Mouse (Mus musculus): ENCODE data around the gene Lurap1l.

Lurap1l gene

DNA sequence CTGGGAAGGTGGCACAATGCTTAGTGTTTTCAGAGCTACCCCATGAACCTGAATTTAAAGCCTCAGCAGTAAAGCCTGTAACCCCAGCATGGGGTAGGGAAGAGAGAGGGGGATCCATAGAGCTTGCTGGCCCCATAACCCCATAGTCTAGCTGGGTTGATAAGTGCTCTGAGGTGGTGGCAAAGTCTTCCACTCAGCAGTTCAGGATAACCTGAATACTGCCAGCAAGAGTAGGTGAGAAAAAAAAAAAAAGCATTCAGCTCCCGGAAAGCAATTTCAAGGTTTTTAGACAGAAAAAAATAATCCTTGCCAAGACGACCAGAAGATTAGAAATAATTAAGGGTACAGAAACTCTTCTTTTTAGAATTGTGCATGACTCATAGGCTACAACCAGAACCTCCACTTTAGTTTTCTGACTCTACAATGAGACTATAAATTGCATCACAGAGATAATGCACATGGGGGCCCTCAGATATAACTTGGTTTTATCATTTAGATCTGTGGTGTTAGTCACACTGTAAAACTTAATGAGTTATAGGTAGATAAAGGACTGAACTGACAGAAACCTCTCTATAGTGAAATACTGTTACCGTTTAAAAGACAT, 8.2 kb downstream of the Lurap1l start:
- DNase-seq = no peak

GRCm38 (mm10) chr4:80919217-80919867, 8.9 kb downstream of the Lurap1l start:
- no peak for DNase-seq

DNA sequence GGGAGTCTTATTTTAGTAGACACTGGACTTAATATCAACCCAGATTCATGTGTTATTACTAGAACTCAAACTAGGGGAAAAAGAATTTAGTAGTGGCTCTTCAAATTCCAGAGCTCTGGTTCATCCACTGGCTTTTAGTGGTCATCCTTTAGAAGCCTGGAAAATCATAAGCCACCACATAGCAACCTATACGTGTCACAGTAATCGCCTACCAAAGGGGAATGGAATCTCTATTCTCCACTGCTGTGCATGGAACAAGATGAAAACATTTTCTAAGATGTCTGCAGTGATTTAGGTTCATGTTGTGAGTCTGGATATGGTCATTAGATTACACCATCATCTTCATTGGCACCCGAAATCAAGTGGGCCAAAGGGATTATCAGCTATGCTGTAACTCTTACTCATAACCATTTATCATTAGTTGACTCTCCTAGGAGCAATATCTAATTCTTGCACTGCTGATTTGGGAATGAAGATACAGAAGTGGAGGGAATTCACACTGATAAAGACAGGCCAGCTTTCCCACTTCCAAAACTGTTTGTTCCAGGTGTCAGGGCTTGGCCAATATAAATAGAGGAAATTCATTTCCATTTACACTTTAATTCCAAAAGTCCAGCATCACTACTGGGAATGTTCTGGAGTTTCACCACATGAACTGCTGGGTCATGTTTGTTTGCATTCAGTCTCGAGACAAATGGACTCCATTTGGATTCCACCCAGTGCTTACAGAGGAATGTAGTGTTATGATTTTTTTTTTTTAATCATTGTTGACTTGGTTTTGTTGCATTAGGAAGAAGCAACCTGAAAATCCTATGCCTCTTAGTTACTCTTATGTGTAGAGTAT, 11.4 kb downstream of the Lurap1l start:
- DNase-seq = no peak

DNA sequence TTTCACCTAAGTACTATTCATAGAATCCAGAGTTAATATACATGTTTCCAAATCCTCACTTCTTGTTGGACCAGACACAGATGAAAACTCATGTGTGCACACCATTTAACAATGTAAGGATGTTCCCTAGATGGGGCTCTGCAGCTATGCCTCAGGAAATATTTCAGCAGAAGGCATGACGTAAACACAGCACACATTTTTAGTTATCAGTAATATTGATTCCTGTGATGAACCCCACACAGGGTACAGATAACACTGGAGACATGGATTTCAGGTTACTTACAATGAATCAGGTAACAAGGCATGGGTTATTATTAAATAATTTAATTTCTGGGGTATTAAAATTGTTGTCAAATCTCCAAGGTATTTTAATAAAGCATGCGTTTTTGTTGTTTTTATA, 12.2 kb downstream of the Lurap1l start:
- DNase-seq = no peak

- no peak for DNase-seq
Observed at GRCm38 (mm10) chr4:80924815-80925214, 14.4 kb downstream of the Lurap1l start.

DNA sequence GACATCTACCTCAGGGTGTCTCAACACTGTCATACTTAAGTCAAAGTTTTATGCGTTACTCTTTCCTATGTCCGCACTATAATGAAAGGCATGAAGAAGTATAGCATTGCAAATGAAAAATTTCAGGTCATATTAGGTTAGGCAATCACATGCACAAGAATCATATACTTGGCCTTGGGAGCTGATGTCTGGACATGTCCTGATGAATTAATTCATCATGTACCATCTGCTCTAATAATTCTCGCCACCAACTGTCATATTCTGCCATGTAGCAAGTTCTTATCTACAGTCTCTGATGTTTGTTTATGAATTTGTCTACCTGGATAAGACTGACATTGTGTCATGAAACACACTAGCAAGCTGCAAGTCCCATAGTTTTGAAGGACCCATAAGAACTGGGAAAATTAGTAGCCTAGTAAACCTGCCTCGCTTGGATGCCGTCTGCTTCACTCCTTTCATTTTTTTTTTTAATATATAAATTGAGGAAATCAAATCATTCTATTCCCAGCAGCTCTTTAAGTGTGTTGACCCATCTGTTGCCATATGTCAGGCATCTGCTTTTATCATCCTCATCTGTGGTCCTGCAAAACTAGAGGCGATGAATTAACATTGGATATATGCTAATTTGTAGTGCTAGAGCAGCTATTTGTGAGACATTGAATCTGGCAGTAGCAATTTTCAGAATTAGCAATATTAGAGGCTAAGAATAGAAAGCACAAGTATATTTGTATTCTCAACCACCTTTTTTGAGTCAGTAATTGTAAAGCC, 15.5 kb downstream of the Lurap1l start:
- DNase-seq = no peak

DNA sequence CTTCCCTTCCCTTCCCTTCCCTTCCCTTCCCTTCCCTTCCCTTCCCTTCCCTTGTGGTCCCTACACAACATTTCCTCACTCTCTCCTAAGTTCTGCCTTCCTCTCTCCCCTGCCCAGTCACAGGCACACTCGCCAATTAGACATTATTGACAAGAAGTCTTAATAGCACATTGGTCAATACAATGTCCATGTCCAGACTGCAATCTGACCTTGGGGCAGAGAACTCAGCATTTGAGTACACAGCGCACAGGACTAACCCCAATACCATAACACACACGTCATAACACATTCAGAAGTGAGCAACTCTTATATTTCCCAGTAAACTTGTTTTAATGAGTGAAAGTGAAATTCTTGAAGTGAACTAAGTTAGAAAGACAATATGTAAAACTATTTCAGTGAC, 24.3 kb downstream of the Lurap1l start:
- no peak for DNase-seq

GRCm38 (mm10) chr4:80939115-80939514, 28.7 kb downstream of the Lurap1l start:
- DNase-seq = no peak

GRCm38 (mm10) chr4:80940946-80941345, 30.5 kb downstream of the Lurap1l start:
- no peak for DNase-seq

DNA sequence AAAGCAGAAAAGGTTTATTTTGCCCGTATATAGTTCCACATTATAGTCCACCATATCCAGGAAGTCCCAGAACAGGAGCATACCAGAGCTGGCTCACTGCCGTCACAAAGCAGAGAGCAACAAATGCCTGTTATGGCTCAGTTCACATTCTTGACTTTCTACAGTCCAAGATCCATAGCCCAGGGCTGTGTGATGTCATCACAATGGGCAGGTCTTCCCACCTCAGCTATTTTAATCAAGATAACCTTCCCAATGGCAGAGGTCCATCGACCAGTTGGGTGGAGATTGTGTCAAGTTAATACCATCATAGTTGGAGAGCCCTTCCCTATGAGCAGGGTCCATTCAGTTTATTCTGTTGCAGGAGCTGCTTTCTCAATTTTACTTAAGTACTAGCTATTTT, 31.5 kb downstream of the Lurap1l start:
- no peak for DNase-seq

DNA sequence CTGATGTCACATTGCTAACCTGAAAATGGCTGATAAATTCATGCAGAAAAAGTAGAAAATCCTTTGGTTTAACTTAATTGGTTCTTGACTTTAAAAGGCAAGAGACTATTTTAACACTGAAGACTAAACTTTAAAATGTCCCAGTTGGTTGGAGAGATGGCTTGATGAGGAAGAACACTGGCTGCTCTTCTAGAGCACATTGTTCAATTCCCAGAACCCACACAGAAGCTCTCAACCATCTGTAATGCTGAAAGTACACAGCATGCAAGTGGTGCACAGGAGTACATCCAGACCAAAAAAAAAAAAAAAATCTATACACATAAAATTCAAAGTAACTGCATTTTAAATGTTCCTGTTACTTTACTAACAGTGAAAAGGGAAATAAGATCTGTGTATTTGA, 34.2 kb downstream of the Lurap1l start:
- DNase-seq = no peak

- DNase-seq = no peak
Observed at GRCm38 (mm10) chr4:80949110-80949509, 38.7 kb downstream of the Lurap1l start.

- DNase-seq = no peak
Observed at GRCm38 (mm10) chr4:80949720-80950119, 39.3 kb downstream of the Lurap1l start.

DNA sequence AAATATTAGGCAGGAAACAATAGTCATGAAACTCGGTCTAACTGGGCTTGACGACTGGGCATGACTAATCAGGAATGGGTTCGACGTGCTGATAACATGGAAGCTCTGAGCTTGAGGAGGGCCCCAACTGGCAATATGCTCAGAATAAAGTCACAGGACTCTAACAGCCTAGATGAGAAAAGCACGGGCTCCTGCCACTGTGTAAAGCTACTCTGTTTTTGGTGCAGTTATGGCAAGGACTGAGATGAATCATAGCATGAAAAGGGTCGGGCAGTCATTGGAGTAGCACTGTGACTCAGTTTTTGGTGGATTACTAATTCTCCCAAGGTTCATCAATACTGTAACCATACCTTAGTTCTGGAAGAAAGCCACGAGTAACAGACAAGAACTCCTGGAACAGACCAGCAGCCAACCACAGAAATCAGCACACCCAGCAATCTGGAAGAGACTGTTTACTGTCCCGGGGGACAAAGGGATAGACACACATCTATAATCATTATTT, 39.9 kb downstream of the Lurap1l start:
- no peak for DNase-seq

DNA sequence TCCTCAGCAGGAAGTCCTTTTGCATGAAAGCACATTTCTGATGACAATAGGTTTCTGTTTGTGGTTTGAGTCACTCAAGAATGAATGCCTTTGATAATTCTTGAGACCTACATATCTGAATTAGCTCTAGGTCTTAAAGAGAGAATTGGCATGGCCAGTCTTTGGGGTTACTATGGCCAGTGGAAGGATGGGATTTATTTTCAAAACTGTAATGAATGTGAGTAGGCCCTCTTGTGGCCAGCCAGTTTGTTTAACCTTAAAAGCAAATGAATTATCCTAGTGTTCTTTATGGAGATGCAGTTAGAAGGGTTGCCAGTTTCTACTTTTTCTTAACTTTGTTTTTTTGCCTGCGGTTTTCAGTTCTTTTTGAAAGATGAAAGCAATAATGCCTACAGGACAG, 42.2 kb downstream of the Lurap1l start:
- no peak for DNase-seq

- no peak for DNase-seq
Observed at GRCm38 (mm10) chr4:80955942-80956341, 45.5 kb downstream of the Lurap1l start.

DNA sequence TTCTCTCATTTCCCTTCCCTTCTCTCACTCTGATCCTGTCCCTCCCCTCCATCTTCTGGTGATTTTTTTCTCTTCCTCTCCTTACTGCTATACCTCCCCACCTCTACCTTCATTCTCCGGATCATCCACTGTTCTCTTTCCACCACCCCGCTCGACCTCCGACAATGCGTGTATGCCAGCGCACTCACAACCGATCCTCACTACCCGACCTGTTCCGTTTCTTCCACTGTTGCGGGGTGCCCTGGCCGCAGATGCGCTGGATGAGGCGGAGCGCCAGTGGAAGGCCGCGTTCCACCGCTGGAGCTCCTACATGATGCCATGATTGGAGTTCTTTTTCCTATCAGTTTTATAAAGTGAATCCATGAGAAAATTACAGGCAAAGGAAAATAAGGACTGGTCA, 57.1 kb downstream of the Lurap1l start:
- no peak for DNase-seq

DNA sequence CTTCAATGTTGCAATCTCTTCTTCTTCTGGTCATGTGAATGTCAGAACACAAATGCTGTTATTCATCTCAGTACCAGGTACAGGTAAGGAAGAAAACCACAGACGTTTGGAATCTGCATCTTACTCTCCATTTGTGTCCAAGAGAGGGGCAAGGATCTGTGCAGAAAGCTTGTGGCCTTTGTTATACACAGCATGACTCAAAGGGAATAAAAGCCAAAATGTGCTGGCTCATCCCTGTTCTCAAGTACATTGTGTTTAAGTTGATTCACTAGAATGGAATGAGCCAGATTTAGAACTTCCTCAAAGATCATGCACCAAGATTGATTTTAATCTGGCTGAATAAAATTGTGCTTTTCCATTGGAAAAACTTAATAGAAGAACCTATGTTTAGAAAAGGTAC, 61.4 kb downstream of the Lurap1l start:
- DNase-seq = no peak

GRCm38 (mm10) chr4:80973896-80974295, 63.5 kb downstream of the Lurap1l start:
- DNase-seq = no peak

GRCm38 (mm10) chr4:80990819-80991218, 80.4 kb downstream of the Lurap1l start:
- DNase-seq = no peak

DNA sequence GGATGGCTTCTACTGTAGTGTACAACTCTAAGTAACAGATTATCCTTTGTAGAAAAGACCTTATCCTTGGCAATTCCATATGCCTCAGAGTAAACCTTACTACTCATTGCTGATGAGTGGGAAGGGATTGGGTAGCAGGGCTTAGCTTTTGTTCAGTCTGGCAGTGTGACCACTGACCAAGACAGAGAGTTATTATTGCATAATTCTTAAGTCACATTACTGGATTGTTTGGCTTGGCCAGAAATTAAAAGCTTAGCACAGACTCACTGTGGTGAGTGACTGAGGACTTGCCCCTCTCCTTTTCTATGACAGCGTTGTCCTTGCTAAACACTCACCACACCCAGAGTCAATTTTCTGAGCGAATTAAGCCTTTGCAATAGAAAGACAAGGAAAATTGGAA, 93.1 kb downstream of the Lurap1l start:
- no peak for DNase-seq
